Mouse (Mus musculus): ENCODE data around the gene Slc10a1.

The Slc10a1 gene

DNA sequence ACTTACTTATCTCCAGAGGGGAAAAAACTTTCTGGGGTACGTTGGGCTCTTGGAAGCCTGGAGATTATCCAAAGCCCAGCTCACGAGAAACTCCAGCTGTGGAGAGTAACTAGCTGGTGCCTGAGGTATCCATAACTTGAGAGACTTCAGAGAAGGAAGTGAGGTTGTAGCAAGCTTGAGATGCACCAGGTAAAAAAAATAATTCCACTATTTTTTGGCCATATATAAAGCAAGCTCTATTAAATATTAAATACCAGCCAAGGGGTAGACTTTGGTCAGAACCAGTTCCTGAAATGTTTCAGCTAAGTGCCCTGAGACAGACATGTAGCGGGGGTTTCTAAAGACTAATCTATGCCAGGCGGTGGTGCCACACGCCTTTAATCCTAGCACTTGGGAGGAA lies at the start of gene Slc10a1:
Gene Slc10a1 (minus strand): TSS at position 101 of the 400 bp plus-strand sequence.
- DNase-seq (ENCODE audit: low spot score): no peak

- no peak for DNase-seq (ENCODE audit: low spot score)
These were observed 49.1 kb upstream of the Slc10a1 start for GRCm38 (mm10) chr12:81017624-81018023.

- DNase-seq (ENCODE audit: low spot score): no peak
These were observed 45.0 kb upstream of the Slc10a1 start for GRCm38 (mm10) chr12:81013496-81013895.

- DNase-seq (ENCODE audit: low spot score): no peak
These were observed 43.5 kb upstream of the Slc10a1 start for GRCm38 (mm10) chr12:81011994-81012393.

DNA sequence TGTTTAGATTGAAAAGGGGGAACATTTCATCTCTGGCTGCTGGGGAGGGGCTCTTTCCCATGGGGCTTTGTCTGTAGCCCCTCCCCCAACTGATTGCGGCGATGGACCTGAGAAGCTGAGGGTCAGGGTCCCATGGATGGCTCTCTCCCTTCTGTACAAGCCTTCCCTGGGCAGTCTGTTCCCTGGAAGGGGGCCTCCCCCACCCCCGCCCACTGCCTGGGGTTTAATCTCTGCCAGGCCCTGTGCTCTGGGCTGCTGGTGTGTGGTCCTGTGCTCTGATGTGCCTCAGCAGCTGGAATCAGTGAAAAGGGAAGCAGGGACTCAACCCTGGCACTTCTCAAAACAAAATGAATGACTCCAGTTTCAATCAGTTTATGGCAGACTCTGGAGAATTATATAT lies 41.3 kb upstream of the Slc10a1 start:
- no peak for DNase-seq (ENCODE audit: low spot score)

GRCm38 (mm10) chr12:81002841-81003635 lies 34.5 kb upstream of the Slc10a1 start:
- no peak for DNase-seq (ENCODE audit: low spot score)

DNA sequence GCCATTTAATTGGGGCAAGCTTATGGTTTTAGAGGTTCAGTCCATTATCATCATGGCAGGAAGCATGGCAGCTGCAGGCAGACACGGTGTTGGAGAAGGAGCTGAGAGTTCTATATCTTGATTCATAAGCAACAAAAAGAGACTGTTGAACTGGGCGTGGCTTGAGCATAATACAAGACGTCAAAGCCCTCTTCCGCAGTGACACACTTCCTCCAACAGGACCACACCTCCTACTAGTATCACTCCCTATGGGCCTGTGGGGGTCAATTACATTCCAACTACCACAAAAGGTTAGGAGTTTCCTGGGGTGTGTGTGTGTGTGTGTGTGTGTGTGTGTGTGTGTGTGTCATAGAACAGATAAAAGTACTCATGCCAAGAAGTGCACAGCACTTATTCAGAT lies 32.4 kb upstream of the Slc10a1 start:
- no peak for DNase-seq (ENCODE audit: low spot score)

- no peak for DNase-seq (ENCODE audit: low spot score)
These were observed 30.2 kb upstream of the Slc10a1 start for GRCm38 (mm10) chr12:80998528-80999221.

DNA sequence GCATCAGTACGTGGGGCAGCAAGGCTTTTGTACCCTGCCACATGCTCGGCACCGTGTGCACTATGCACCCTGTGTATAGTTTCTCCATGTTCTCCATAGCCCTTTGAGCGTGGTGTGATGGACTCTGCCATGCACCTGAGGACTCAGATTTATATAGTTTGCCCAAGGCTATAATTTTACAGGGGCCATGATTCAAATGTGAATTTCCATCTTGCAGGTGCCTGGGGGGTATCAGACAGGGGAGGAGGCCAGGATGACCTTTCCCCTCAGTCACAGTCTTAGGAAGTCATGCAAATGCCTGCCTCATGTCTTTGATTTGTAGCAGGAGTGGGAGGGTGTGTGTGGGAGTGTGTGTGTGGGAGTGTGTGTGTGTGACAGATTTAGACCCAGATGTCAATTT lies 29.1 kb upstream of the Slc10a1 start:
- DNase-seq (ENCODE audit: low spot score): no peak

DNA sequence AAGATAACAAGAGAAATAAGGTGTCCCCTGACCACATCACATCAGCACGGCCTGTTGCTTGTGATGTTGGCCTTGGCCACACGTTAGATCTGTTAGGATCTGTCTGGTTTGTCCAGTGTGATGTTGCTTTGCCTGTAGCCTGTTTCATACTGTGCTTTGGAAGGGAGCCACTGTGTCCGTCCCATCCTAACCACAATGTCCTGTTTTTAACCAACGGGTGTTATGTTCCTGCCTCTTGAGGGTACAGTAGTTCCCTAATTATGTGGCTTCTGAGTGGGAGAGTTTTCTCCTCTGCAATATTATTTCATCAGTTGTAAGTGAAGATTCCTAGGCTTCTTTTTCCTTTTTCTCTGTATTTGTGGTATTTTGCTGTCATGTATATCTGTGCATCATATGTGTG lies 26.8 kb upstream of the Slc10a1 start:
- no peak for DNase-seq (ENCODE audit: low spot score)

DNA sequence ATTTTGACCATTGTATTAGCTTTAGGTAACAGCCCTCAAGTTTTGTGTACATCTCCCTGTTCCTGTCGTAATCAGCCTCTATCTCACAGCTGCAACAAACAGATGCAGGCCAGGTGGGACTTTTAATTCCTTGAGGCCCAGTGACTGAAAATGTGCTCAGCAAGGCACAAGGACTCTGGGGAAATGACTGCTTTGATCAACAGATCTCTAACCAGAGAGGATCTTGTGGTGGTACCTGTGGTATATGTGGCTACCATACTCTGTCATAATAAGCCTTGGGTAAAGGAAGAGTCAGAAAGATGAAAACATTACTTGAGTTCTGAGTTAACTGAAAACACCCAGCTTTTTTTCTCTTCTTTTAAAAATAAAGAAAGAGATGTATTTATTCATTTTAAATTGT lies 25.3 kb upstream of the Slc10a1 start:
- DNase-seq (ENCODE audit: low spot score): no peak

- DNase-seq (ENCODE audit: low spot score): no peak
These were observed 24.1 kb upstream of the Slc10a1 start for GRCm38 (mm10) chr12:80992540-80993122.

- DNase-seq (ENCODE audit: low spot score): no peak
These were observed 23.3 kb upstream of the Slc10a1 start for GRCm38 (mm10) chr12:80991806-80992205.

GRCm38 (mm10) chr12:80990901-80991445 lies 22.5 kb upstream of the Slc10a1 start:
- no peak for DNase-seq (ENCODE audit: low spot score)

DNA sequence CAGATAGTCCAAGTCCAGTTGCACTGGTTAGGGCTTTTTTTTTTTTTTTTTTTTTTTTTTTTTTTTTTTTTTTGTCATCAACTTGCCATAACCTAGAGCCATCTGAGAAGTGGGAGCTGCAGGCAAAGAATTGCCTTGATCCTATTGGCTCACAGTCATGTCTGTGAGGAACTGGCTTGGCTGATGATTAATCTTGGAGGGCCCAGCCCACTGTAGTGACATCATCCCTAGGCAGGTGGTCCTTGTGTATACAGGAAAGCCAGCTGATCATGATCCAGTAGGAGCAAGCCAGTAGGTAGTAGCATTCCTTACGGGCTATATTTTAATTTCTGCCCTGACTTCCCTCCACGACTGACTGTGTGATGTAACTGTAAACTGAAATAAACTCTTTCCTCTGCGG lies 19.8 kb upstream of the Slc10a1 start:
- no peak for DNase-seq (ENCODE audit: low spot score)

GRCm38 (mm10) chr12:80986628-80987027 lies 18.1 kb upstream of the Slc10a1 start:
- no peak for DNase-seq (ENCODE audit: low spot score)

- DNase-seq (ENCODE audit: low spot score): no peak
These were observed 15.2 kb upstream of the Slc10a1 start for GRCm38 (mm10) chr12:80983695-80984094.

DNA sequence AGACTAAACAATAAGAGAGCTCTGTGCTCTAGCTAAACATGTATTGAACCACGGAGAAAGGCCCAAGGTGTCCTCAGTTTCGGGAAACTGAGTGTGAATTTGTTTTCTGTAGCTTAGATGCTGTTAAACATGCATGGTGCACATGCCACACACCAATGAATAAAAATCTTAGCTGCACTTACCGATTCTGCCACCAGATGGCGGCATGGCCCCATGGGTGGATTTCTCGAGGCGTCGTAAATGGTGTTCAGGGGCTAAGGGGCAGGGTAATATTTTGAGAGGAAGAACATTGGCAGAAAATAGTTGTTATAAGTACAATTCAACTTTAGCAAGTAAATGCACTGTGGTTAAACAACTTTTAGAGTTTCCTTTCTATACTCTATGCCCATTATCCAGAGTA lies 13.8 kb upstream of the Slc10a1 start:
- peak; percentile 77 for DNase-seq (ENCODE audit: low spot score)

GRCm38 (mm10) chr12:80975939-80976671 lies 7.6 kb upstream of the Slc10a1 start:
- no peak for DNase-seq (ENCODE audit: low spot score)

- DNase-seq (ENCODE audit: low spot score): no peak
These were observed 3.3 kb upstream of the Slc10a1 start for GRCm38 (mm10) chr12:80971756-80972155.

DNA sequence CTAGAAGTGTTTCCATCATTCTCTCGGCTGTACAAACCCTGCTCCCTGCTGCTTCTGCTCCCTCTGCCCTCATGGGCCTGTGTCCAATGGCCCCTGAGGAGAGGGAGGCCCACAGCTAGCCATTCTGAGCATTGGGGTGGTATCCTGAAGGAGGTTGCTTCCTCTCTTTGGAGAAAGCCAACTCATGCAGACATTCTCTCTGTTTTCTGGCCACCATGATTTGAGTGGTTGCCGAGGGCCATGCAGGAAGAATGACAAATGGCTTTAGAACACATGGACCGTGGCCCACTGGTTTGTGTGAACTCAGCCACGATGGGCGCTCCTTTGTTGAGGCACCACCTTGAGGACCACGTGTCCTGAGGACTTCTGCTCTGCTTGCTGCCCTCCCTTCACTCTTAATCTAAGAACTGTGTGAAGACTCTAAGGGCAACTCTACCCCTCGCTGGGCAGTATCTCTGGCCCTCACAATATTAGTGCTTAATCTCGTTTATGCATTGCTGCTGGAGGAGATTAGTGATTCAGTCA lies 1.7 kb upstream of the Slc10a1 start:
- no peak for DNase-seq (ENCODE audit: low spot score)

DNA sequence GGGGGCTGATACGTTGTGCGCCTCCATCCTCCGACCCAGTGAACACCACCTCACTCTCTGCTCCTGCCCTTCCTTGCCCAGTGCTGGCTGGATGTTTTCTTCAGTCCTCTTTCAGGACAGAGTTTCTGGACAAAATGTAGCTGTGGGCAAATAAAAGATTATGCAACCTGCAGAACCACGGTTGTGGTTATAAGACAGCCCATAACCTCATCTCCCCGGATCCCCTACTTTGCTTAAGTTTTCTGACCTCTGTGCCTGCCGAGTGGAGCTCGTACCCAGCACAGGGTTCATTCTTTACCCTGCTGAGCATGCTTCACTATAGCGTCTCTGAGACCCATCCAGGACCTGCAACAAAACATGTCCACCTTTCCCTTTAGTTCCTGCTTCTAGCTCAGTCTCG lies 587 bp downstream of the Slc10a1 start:
- DNase-seq (ENCODE audit: low spot score): no peak
